11 mouse cellular contexts compared by ENCODE assay signal in genomic region chr19:45233496-45234127, GRCm38 (mm10). TPM values are rescaled to one million over a fixed set of nuclear protein-coding genes. Genes with fewer than 3 reads are reported as not detected.
DNase-seq lines count a peak whose midpoint lies in the region; ATAC-seq lines count a peak whose summit lies in the region.
"Had no signal": no experiment of that assay in that cellular context is flagged by ENCODE, and none has a peak within 500 bp of the region (broad histone marks: within the 10 kb centered on the region; RNA-seq: fewer than 3 reads in every experiment).

No protein-coding gene starts in this region.

- intact Hi-C loops in heart, postnatal 25 days (cut with DNase I): loop anchor here (5.0 kb wide), 2 partner anchors 76 to 476 kb away; partner anchors contain the start of gene Pax2
- intact Hi-C loops in left cerebral cortex, postnatal 4 days (cut with DNase I): no loop called here

- H3K9me3 ChIP-seq in heart, embryonic 12.5 days (replicated peaks): no peaks in the 10 kb centered on the region
- no peaks in the 10 kb centered on the region for H3K9me3 ChIP-seq in limb, embryonic 11.5 days (ENCODE audit: control insufficient read depth, low read length)

- peak overlapping the region; percentile 37 for H3K4me2 ChIP-seq in heart, embryonic 12.5 days
- peak overlapping the region; percentile 22 for H3K4me2 ChIP-seq in limb, embryonic 11.5 days (ENCODE audit: low read depth, severe bottlenecking)

- H3K4me3 ChIP-seq in heart, embryonic 12.5 days: peak overlapping the region; percentile 19
- peak overlapping the region; percentile 25 for H3K4me3 ChIP-seq in limb, embryonic 11.5 days (ENCODE audit: low read depth, low read length)

- peaks cover 60% of the 10 kb centered on the region for H3K4me1 ChIP-seq in heart, embryonic 12.5 days (replicated peaks)
- peaks cover 18% of the 10 kb centered on the region for H3K4me1 ChIP-seq in limb, embryonic 11.5 days (ENCODE audit: control insufficient read depth, insufficient read depth, low read length)

- no peak overlapping the region for H3K9ac ChIP-seq in heart, embryonic 12.5 days
- peak overlapping the region; percentile 18 for H3K9ac ChIP-seq in limb, embryonic 11.5 days (ENCODE audit: low read length)

- ATAC-seq in heart, embryonic 12.5 days (ENCODE audit: insufficient number of reproducible peaks, low FRiP score): no peak
- ATAC-seq in limb, embryonic 11.5 days (ENCODE audit: insufficient number of reproducible peaks, low FRiP score, low TSS enrichment, low read depth): no peak

- H3K27ac ChIP-seq in heart, embryonic 12.5 days (ENCODE audit: poor library complexity, severe bottlenecking): no peak overlapping the region
- no peak overlapping the region for H3K27ac ChIP-seq in limb, embryonic 11.5 days (replicated peaks; ENCODE audit: low read depth, low read length)

- no peaks in the 10 kb centered on the region for H3K36me3 ChIP-seq in heart, embryonic 12.5 days
- H3K36me3 ChIP-seq in limb, embryonic 11.5 days (ENCODE audit: control insufficient read depth, insufficient read depth, low read length): no peaks in the 10 kb centered on the region

- 1% methylated on average over 59 of the region's 60 CpGs for WGBS in heart, embryonic 12.5 days
- WGBS in limb, embryonic 11.5 days: under 1% methylated on average over 60 of the region's 60 CpGs

- H3K27me3 ChIP-seq in heart, embryonic 12.5 days (replicated peaks): peaks cover 92% of the 10 kb centered on the region
- H3K27me3 ChIP-seq in limb, embryonic 11.5 days (ENCODE audit: control insufficient read depth, insufficient read depth, low read length): peaks cover 93% of the 10 kb centered on the region

- DNase-seq in heart, postnatal 25 days (ENCODE audit: low spot score): no peak
- DNase-seq in thymus, postnatal 4 days: peak; percentile 34
- DNase-seq in thymus, postnatal 25 days: no peak
- no peak for DNase-seq in limb, embryonic 11.5 days (ENCODE audit: low spot score)
- DNase-seq in left cerebral cortex, postnatal 4 days: no peak
- no peak for DNase-seq in urinary bladder, postnatal 36 days (ENCODE audit: low spot score in 2 of 2)
- DNase-seq in urinary bladder, adult 2 months (ENCODE audit: low spot score): no peak
- DNase-seq: cerebellum, adult 11-12 months; thymus, adult 18-20 months had no signal

RNA-seq across cellular contexts. Expression of gene Lbx1, which starts 2.0 kb away (rescaled TPM):
- polyA plus RNA-seq in heart, embryonic 12.5 days (2016; fragmentation: Nextera tagmentation; extraction: Ambion mirVana): not detected in 2 replicates
- total RNA-seq in heart, postnatal 25 days (2021): under 1 TPM in 1 of 2 experiments, not detected in 1; 0.29 TPM
- 5.0 and 5.1 TPM in 2 replicates for polyA plus RNA-seq in limb, embryonic 11.5 days (2014; fragmentation: Nextera tagmentation; extraction: Ambion mirVana)
- total RNA-seq in left cerebral cortex, postnatal 4 days (2021): not detected
- 0.03 and 0.11 TPM in 2 replicates for polyA plus RNA-seq in urinary bladder, adult 2 months (2012; rRNA removed)
- total RNA-seq: hematopoietic stem cell, adult 5-6 weeks had no signal
